Mouse (Mus musculus): ENCODE results near the gene Trat1. TPM values are rescaled to one million over a fixed set of nuclear protein-coding genes. Genes with fewer than 3 reads are reported as not detected.

The Trat1 gene
- polyA plus RNA-seq, 1 experiment = 0.56 TPM

DNA sequence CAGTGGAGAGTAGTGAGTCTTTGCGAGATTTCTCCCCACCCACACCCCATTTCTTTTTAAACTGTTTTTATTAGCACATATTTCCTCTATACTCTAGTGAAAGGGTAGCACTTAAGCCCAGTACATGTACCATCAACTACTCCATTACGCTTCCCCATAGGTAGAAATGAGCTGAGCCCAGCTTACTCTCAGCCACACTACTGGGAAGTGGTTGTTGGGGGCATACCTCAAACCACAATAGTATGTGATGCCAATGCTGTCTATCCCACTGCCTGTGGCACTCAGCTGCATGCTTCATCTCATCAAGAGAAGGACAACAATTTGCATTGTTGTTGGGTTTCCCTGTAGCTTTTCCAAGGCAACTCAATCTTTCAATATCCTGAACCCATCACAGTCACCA is 29.1 kb upstream of the Trat1 start:
- no peaks in the 10 kb centered on the region for H3K4me1 ChIP-seq (ENCODE audit: control insufficient read depth, insufficient read depth, low read length)
- no peaks in the 10 kb centered on the region for H3K36me3 ChIP-seq (ENCODE audit: control insufficient read depth, insufficient read depth, low read length)
- TF ChIP-seq POLR2A (IDR thresholded peaks at IDR 0.05; ENCODE audit: control insufficient read depth, low read depth, low read length) = no peak
- no peak for TF ChIP-seq CTCF (IDR thresholded peaks at IDR 0.05; ENCODE audit: control insufficient read depth, insufficient read depth, insufficient replicate concordance, low read depth, low read length)
- no peak overlapping the region for H3K27ac ChIP-seq (ENCODE audit: control insufficient read depth, insufficient read depth, low read depth, low read length)
- H3K27me3 ChIP-seq (ENCODE audit: control insufficient read depth, insufficient read depth, low read length) = no peaks in the 10 kb centered on the region
- H3K4me3 ChIP-seq (ENCODE audit: control insufficient read depth, low read depth, low read length) = no peak overlapping the region

DNA sequence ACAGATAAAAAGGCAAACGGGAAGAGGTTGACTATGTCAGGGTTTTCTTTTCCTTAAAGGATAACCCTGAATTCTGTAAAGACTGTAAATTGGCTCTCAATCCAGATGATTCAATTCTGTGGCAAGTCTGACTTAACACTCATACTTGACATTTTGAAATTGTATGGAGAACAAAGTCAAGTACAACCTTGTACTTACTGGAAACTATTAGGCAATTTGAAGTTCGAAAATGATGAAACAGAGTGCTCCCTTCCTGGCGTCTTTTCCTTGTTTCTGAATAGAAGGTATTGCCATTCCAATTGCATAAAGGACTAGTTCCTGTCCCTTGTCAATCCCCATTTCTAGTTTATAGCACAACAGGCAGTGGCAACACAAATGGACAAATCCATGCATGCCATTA is 27.6 kb upstream of the Trat1 start:
- Histone ChIP-seq H3K4me3 (ENCODE audit: control insufficient read depth, low read depth, low read length) (no peak overlapping the region), H3K4me1 (ENCODE audit: control insufficient read depth, insufficient read depth, low read length) (no peaks in the 10 kb centered on the region), H3K27ac (ENCODE audit: control insufficient read depth, insufficient read depth, low read depth, low read length) (no peak overlapping the region), H3K36me3 (ENCODE audit: control insufficient read depth, insufficient read depth, low read length) (no peaks in the 10 kb centered on the region), H3K27me3 (ENCODE audit: control insufficient read depth, insufficient read depth, low read length) (no peaks in the 10 kb centered on the region)
- TF ChIP-seq POLR2A (IDR thresholded peaks at IDR 0.05; ENCODE audit: control insufficient read depth, low read depth, low read length) (no peak), CTCF (IDR thresholded peaks at IDR 0.05; ENCODE audit: control insufficient read depth, insufficient read depth, insufficient replicate concordance, low read depth, low read length) (no peak)

DNA sequence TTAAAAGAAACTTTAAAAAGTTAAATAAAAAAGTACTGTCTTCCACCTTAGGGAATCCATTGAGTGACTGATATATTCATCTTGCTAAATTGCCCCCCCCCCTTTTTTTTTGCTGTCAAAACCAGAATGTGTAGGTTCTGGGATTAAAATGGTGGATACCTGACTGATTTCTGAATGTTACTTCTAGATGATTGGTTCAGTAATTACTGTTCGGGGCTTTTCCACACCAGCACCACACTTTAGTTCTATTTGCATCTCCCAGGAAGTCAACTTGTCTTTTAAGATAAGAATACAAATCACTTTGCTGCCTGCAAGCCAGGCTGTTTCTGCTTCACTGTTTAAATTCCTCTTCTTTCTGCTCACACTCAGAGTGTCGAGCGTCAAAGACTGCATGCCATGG is 26.5 kb upstream of the Trat1 start:
- no peaks in the 10 kb centered on the region for H3K36me3 ChIP-seq (ENCODE audit: control insufficient read depth, insufficient read depth, low read length)
- TF ChIP-seq POLR2A (IDR thresholded peaks at IDR 0.05; ENCODE audit: control insufficient read depth, low read depth, low read length) (no peak), CTCF (IDR thresholded peaks at IDR 0.05; ENCODE audit: control insufficient read depth, insufficient read depth, insufficient replicate concordance, low read depth, low read length) (no peak)
- H3K27me3 ChIP-seq (ENCODE audit: control insufficient read depth, insufficient read depth, low read length) = no peaks in the 10 kb centered on the region
- H3K27ac ChIP-seq (ENCODE audit: control insufficient read depth, insufficient read depth, low read depth, low read length) = no peak overlapping the region
- no peak overlapping the region for H3K4me3 ChIP-seq (ENCODE audit: control insufficient read depth, low read depth, low read length)
- no peaks in the 10 kb centered on the region for H3K4me1 ChIP-seq (ENCODE audit: control insufficient read depth, insufficient read depth, low read length)

DNA sequence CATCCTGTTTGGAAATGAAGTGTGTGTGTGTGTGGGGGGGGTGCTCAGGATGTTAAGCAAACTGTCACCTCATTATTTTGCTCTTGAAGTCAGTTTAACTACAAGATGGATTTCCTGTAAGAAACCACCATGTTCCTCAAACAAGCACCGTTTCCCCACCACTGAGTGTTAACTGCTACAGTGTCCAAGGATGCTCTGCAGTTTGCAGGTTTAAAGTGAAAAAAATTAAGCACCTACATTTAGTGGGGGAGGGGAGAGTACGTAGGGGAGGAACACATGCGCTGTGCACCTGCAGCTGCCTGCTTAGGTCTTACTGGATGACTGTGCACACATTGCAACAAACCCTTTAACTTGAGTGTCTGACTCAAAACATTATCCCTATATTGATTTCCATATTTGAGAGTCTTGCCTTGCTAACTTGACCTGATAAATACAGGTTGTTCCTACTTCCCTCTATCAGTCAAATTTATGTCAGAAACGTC is 16.9 kb upstream of the Trat1 start:
- Histone ChIP-seq H3K27me3 (ENCODE audit: control insufficient read depth, insufficient read depth, low read length) (no peaks in the 10 kb centered on the region), H3K4me3 (ENCODE audit: control insufficient read depth, low read depth, low read length) (no peak overlapping the region), H3K4me1 (ENCODE audit: control insufficient read depth, insufficient read depth, low read length) (no peaks in the 10 kb centered on the region), H3K36me3 (ENCODE audit: control insufficient read depth, insufficient read depth, low read length) (no peaks in the 10 kb centered on the region), H3K27ac (ENCODE audit: control insufficient read depth, insufficient read depth, low read depth, low read length) (no peak overlapping the region)
- no peak for TF ChIP-seq CTCF (IDR thresholded peaks at IDR 0.05; ENCODE audit: control insufficient read depth, insufficient read depth, insufficient replicate concordance, low read depth, low read length)
- no peak for TF ChIP-seq POLR2A (IDR thresholded peaks at IDR 0.05; ENCODE audit: control insufficient read depth, low read depth, low read length)

DNA sequence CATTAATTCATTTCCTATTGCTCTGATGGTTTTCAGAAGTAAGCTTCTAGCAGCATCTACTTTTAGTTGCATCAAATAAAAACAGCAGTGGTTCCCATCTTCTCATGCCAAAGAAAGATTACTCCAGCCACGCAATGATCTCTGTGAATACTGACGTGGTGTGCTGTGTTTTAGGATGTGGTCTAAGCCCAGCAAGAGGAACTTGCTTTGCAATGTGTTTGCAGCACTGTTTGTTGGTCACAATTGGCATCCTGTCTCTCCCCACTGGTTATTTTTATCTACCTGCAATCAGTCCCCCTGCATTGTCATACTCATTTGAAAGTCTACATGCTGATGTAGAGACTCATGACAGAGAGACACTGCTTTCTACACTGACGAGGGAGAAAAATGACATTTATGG is 14.4 kb upstream of the Trat1 start:
- Histone ChIP-seq H3K4me1 (ENCODE audit: control insufficient read depth, insufficient read depth, low read length) (no peaks in the 10 kb centered on the region), H3K27me3 (ENCODE audit: control insufficient read depth, insufficient read depth, low read length) (no peaks in the 10 kb centered on the region), H3K4me3 (ENCODE audit: control insufficient read depth, low read depth, low read length) (no peak overlapping the region), H3K27ac (ENCODE audit: control insufficient read depth, insufficient read depth, low read depth, low read length) (no peak overlapping the region), H3K36me3 (ENCODE audit: control insufficient read depth, insufficient read depth, low read length) (no peaks in the 10 kb centered on the region)
- no peak for TF ChIP-seq POLR2A (IDR thresholded peaks at IDR 0.05; ENCODE audit: control insufficient read depth, low read depth, low read length)
- no peak for TF ChIP-seq CTCF (IDR thresholded peaks at IDR 0.05; ENCODE audit: control insufficient read depth, insufficient read depth, insufficient replicate concordance, low read depth, low read length)

DNA sequence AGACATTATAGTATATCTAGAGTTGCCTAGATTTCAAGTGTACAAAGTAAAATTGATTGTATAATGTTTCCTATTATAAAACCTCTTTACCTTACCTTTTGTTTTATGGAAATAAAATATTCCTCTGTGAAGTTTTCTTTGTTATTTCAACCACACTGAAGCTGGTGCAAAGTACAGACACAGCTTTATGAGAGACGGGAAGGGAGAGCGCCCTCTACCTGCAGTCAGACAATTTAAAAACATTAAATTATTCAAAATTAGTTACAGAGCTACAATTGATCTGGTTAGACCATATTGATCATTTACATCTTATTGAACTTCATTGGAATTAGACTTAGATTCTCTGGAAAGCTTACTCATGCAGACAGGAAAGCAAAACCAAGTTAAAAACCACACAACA is 5.4 kb upstream of the Trat1 start:
- TF ChIP-seq POLR2A (IDR thresholded peaks at IDR 0.05; ENCODE audit: control insufficient read depth, low read depth, low read length) = no peak
- no peak for TF ChIP-seq CTCF (IDR thresholded peaks at IDR 0.05; ENCODE audit: control insufficient read depth, insufficient read depth, insufficient replicate concordance, low read depth, low read length)
- Histone ChIP-seq H3K27ac (ENCODE audit: control insufficient read depth, insufficient read depth, low read depth, low read length) (no peak overlapping the region), H3K4me1 (ENCODE audit: control insufficient read depth, insufficient read depth, low read length) (no peaks in the 10 kb centered on the region), H3K36me3 (ENCODE audit: control insufficient read depth, insufficient read depth, low read length) (no peaks in the 10 kb centered on the region), H3K4me3 (ENCODE audit: control insufficient read depth, low read depth, low read length) (no peak overlapping the region), H3K27me3 (ENCODE audit: control insufficient read depth, insufficient read depth, low read length) (no peaks in the 10 kb centered on the region)

DNA sequence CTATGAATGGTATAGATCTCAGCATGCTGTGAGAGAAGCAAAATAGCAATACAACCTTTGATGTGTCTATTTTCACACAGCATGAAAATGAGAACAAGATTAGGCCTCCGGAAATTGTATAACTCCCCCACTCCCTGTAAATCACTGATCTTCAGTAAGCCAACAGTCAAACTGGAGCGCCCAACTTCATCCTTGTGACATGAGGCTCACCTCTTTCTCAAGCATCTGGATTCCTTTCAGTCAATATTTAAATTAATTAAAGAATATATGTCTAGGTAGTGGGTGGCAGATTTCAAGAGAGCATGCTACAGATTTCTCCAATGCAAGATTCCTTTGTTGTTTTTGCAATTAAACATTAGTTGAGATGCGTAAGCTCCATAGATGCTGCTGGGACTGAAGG is 2.6 kb downstream of the Trat1 start:
- Histone ChIP-seq H3K36me3 (ENCODE audit: control insufficient read depth, insufficient read depth, low read length) (no peaks in the 10 kb centered on the region), H3K27ac (ENCODE audit: control insufficient read depth, insufficient read depth, low read depth, low read length) (no peak overlapping the region), H3K4me3 (ENCODE audit: control insufficient read depth, low read depth, low read length) (no peak overlapping the region), H3K4me1 (ENCODE audit: control insufficient read depth, insufficient read depth, low read length) (no peaks in the 10 kb centered on the region), H3K27me3 (ENCODE audit: control insufficient read depth, insufficient read depth, low read length) (no peaks in the 10 kb centered on the region)
- TF ChIP-seq POLR2A (IDR thresholded peaks at IDR 0.05; ENCODE audit: control insufficient read depth, low read depth, low read length) = no peak
- no peak for TF ChIP-seq CTCF (IDR thresholded peaks at IDR 0.05; ENCODE audit: control insufficient read depth, insufficient read depth, insufficient replicate concordance, low read depth, low read length)

Data from testis, adult 2 months (tissue).